Mouse (Mus musculus) left cerebral cortex, adult 2 months (tissue): Measurements from ENCODE around the gene Acsl5. TPM values are rescaled to one million over a fixed set of nuclear protein-coding genes. Genes with fewer than 3 reads are reported as not detected.

Experiments
- DNase-seq, 2 experiments: peaks; one replicate each; pipeline ENCODE4 v3.0.0; 2021 to 2022; ENCODE audit warnings: low spot score in 2 of 2, mixed read lengths in 1 of 2; ENCODE audit errors: extremely low spot score in 1 of 2
- H3K27ac ChIP-seq: fragments of 200-600 bp; 2 replicates; pipeline ENCODE4 v1.8.1; 2022
- H3K4me3 ChIP-seq: fragments of 200-600 bp; 2 replicates; pipeline ENCODE4 v1.8.1; 2022
- CTCF ChIP-seq: fragments of 200-600 bp; IDR thresholded peaks from 2 replicates; pipeline ENCODE4 v1.8.1; 2022; ENCODE audit warnings: antibody characterized with exemption, mild to moderate bottlenecking, moderate library complexity
- intact Hi-C: fragments of 180-260 bp; cut with DNase I; formaldehyde crosslinking; loops from one replicate; pipeline ENCODE4 v1.15.1; 2025
- total RNA-seq, 2 experiments: library from RNA; stranded (reverse); gene quantifications; 2 replicates each; pipeline ENCODE4 v1.2.3; 2021

The Acsl5 gene
- total RNA-seq, 2 experiments from 2014 or later: 52.0 to 57.0 TPM

DNA sequence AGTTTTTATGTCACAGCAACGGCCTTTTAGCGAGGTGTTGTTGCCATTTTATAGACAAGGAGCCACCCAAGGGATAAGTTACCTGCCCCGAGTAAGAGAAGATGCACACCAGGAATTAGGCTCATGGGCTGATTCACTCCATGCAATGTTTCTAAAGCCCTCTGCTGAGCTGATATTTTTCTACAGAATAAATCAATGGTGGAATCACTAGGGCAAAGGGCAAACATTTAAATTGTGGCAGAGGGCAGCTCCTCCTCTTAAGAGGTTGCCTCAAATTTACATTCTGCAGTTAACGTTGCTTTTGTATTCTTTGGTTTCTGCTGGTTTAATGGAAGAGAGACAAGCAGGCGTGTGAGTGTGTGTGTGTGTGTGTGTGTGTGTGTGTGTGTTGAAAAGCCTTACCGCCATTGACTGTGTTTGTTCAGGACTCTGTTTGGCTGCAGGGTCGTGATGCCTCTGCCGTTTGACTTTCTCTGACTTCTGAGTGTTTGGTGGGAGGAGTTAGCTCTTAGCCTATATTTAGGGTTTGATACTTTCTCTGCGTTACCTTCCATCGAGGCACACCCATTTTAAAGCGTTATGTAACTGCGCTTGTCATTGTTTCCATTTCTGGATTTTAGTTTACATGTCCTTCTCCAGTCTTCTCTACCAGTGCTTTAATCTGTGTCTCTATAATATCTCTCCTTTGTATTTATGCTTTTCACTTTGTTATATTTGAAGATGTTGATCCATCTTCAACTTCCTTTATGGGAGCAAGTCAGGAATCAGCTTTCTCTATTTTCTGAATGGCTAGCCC lies 8.8 kb downstream of the Acsl5 start:
- DNase-seq: no peak
- H3K4me3 ChIP-seq: no peak overlapping the region
- no peak overlapping the region for H3K27ac ChIP-seq
- intact Hi-C loops: no loop called here
- TF ChIP-seq CTCF: no peak

DNA sequence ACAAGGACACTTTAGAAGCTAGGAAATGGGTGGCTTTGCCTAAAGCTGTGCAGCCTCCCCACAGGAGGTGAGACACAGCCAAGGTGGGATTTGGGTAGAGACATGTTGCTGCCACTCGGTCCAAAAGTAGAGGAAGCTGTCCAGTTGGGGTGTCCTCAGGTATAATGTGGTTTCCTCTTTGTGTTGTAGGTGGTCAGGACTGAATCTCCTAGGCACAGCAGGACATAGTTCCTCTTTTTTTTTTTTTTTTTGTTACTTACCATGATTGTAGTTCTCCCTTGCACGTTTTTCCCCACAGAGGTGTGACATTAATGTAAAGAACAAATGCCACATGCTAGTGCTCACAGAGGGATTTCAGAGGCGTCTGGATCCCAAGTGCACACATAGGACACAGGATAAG lies 13.5 kb downstream of the Acsl5 start:
- intact Hi-C loops: no loop called here
- TF ChIP-seq CTCF: no peak
- Histone ChIP-seq H3K4me3 (no peak overlapping the region), H3K27ac (no peak overlapping the region)
- DNase-seq: no peak

GRCm38 (mm10) chr19:55266786-55267185 lies 15.0 kb downstream of the Acsl5 start:
- no peak for TF ChIP-seq CTCF
- intact Hi-C loops: no loop called here
- H3K27ac ChIP-seq: no peak overlapping the region
- H3K4me3 ChIP-seq: no peak overlapping the region
- DNase-seq: no peak

- TF ChIP-seq CTCF: no peak
- intact Hi-C loops: no loop called here
- no peak overlapping the region for H3K27ac ChIP-seq
- DNase-seq: no peak
- H3K4me3 ChIP-seq: no peak overlapping the region
These were observed 16.4 kb downstream of the Acsl5 start for GRCm38 (mm10) chr19:55268150-55268549.

GRCm38 (mm10) chr19:55269051-55269450 lies 17.3 kb downstream of the Acsl5 start:
- no peak overlapping the region for H3K27ac ChIP-seq
- no peak for TF ChIP-seq CTCF
- no peak for DNase-seq
- no peak overlapping the region for H3K4me3 ChIP-seq
- intact Hi-C loops: no loop called here

DNA sequence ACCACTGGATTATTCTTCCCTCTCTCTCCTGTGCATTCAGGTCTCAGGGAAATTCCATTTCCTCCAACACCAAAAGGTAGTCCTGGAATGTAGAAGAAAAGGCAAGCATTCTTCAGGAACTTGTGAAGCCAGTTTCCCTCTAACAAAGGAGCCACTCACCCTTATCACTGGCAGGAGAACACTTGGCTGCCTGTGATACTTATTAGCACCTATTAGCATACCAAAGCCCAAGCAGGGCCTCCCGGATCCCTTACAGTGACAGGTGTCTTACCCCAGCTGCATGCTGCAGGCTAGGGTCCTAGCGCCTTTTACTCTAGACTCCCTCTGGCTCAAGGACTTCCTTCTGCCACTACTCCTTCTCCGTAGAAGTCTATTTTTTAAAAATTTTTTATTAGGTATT lies 19.7 kb downstream of the Acsl5 start:
- no peak for DNase-seq
- Histone ChIP-seq H3K27ac (no peak overlapping the region), H3K4me3 (no peak overlapping the region)
- TF ChIP-seq CTCF: no peak
- intact Hi-C loops: no loop called here

DNA sequence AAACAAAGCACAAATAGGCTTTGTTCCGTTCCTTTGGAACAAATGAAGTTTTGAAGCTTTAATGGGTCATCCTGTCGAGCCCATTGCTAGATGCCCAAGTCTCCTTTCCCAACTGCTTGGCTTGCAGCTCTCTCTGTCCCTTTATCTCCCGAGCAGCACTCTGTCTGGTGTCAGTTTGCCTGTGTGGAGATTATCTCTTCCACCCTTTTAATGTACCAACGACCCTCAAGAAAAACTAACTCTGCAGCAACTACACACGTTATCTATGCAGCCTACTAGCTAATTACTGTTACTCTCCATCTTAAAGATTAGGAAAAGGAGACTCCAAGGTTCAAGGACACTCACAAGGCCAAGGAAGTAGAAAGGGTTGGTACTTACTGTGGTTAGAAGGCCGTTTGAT lies 21.6 kb downstream of the Acsl5 start:
- intact Hi-C loops: no loop called here

DNA sequence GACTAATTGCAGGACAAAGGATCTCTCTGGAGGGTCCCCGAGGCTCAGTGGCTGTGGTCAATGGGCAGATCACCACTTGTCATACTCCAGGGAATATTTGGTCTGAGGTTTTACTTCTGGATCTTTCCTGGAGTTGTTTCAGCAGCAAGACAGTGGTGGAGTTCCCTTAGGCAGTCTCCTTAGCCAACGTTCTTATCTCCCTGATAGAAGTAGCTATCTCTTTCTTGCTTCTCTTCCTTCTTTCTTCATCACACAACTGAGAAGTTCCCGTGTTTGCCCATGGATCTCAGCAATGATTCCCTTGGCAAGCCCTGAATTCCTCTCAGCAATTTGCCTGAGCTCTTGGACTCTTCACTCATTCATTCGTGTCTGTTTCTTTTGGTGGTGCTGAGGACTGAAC lies 24.4 kb downstream of the Acsl5 start:
- no peak for TF ChIP-seq CTCF
- intact Hi-C loops: no loop called here
- Histone ChIP-seq H3K27ac (no peak overlapping the region), H3K4me3 (no peak overlapping the region)
- DNase-seq: no peak

More for the DNA sequence above, 21.6 kb downstream of the Acsl5 start:
- no peak for TF ChIP-seq CTCF
- H3K4me3 ChIP-seq: no peak overlapping the region
- H3K27ac ChIP-seq: no peak overlapping the region
- no peak for DNase-seq

DNA sequence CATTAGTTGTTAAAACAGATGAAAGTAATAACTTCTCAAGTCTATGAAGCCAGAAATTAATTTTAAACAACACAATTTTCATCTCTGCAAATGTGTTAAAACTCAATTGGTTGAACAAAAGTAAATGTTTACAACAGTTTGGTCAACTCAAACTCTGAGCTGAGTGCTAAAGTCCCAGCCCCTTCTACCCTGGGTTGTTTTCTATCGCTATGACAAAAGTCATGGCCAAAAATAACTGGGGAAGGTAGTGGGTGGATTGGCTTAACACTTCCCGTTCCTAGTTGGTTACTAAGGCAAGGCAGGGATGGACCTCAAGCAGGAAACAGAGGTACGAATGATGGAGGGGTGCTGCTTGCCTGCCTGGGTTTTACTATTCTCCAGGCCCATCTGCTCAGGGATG lies 25.0 kb downstream of the Acsl5 start:
- Histone ChIP-seq H3K4me3 (no peak overlapping the region), H3K27ac (no peak overlapping the region)
- TF ChIP-seq CTCF: no peak
- DNase-seq: no peak
- intact Hi-C loops: no loop called here

DNA sequence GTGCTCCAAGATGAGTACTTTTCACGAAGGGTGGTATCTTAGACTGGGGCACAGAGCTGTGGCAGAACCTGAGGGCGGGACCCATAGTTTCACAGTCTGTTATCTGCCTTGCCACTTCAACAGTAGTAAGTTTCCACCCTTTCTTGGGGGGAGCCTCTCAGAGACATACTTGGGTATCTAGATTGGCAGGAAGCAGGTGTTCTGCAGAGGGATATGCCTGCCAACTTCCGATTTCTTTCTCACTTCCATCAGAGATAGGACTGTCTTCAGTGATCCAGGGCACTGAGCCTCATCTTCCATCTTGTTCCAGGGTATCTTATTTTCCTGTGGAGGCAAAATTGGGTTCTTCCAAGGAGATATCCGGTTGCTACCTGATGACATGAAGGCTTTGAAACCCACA lies 32.4 kb downstream of the Acsl5 start:
- no peak for TF ChIP-seq CTCF
- H3K4me3 ChIP-seq: no peak overlapping the region
- H3K27ac ChIP-seq: no peak overlapping the region
- no peak for DNase-seq
- intact Hi-C loops: no loop called here

- Histone ChIP-seq H3K4me3 (no peak overlapping the region), H3K27ac (no peak overlapping the region)
- DNase-seq: no peak
- TF ChIP-seq CTCF: no peak
- intact Hi-C loops: no loop called here
These were observed 34.3 kb downstream of the Acsl5 start for GRCm38 (mm10) chr19:55286034-55286433.

GRCm38 (mm10) chr19:55288974-55289373 lies 37.2 kb downstream of the Acsl5 start:
- Histone ChIP-seq H3K4me3 (no peak overlapping the region), H3K27ac (no peak overlapping the region)
- no peak for TF ChIP-seq CTCF
- no peak for DNase-seq
- intact Hi-C loops: no loop called here

DNA sequence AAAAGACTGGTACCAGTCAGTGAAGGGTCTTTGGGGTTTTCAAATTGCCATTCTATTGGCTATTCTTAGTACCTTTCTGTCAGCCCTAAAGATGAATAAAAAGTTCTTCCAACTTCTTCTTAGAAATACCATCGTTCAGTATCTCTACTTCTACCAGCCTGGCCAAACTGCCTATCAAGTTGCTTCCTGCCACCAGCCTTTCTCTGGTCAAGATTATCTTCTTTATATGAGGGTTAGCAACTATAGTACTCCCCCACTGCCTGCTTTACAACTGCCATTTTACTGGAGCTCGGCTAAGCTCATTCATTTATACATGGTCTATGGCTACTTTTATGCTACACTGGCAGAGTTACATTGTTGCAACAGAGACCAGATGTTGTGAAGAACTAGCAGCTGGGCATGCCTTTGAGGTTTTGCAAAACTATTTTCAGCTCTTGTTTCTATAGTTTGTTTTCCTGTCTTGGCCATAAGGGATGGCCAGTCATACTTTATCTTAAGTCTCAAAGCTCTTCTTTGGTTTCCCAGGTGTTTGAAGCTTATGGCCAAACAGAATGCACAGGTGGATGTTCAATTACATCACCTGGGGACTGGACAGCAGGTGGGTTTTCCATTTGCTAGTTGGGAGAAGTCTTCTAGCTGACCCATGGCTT lies 39.0 kb downstream of the Acsl5 start:
- TF ChIP-seq CTCF: no peak
- intact Hi-C loops: no loop called here
- H3K4me3 ChIP-seq: no peak overlapping the region
- DNase-seq: no peak
- H3K27ac ChIP-seq: no peak overlapping the region
